Mouse (Mus musculus) activated CD4-positive, CD25-positive, alpha-beta regulatory T cell, adult 4 months (primary cell): ENCODE measurements around the gene Rufy3. TPM values are rescaled to one million over a fixed set of nuclear protein-coding genes. Genes with fewer than 3 reads are reported as not detected.

Source experiments
- ATAC-seq: one replicate; pipeline ENCODE4 v1.8.0; 2017
- polyA plus RNA-seq, 2 experiments: library from polyadenylated mRNA; unstranded; fragments of 100-300 nt; shearing (Covaris generic); gene quantifications; one replicate each; pipeline ENCODE4 v1.2.1; 2017

Rufy3 gene
- polyA plus RNA-seq, 2 experiments from 2014 or later, result 2.6 to 2.9 TPM

DNA sequence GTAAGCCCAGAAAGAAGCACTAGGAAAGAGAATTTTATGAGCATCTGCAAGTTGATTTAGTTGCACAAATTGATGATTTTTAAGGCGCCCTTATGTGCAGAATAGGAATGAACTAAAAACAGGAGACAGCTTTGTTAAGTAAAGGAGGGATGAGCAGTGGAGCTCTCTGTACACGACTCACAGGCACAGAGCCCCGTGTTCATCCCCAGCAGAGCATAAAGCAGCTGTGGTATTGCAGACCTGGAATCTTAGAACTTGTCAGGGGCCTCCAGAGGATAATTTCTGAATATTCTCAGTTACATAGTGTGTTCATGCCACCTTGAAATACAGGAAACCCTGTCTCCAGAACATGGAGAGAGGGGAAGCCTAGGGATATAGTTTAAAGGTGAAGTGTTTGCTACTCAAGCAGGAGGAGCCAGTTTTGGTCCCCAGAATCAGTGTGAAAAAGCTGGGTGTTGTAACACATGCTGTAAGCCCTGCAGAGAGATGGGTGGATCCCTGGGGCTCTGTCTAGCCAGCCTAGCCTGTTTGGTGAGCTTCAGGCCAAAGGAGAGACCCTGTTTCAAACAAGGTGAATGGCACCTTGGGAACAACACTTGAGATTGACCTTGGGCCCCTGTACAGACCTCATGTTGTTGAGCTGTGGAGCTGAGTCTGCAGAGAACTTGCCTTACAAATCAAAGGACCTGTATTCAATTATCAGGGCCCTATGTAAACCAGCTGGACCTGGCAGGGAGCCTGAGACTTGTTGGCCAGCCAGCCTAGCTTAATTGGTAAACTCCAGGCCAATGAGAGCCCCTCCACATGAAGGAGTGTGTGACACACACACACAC is 10.9 kb downstream of the Rufy3 start:
- no peak for ATAC-seq

DNA sequence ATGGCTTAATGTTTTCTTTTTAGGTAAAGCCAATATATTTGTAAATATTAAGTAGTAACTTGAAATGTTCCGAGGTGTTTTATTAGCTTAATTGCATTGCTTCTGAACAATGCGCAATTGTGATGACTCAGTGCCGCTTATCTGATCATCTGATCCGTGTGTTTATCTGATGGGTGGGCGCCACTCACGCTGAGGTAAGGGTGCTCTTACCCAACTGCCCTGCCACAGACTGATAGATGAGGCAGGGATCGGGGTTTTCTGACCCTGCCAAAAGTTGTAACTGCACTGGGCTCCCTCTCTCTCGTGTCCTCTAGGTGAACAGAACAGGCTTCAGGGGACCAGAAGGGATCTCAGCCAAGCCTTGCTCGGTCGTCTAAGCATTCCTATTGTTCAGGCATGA is 15.8 kb downstream of the Rufy3 start:
- ATAC-seq, result no peak

DNA sequence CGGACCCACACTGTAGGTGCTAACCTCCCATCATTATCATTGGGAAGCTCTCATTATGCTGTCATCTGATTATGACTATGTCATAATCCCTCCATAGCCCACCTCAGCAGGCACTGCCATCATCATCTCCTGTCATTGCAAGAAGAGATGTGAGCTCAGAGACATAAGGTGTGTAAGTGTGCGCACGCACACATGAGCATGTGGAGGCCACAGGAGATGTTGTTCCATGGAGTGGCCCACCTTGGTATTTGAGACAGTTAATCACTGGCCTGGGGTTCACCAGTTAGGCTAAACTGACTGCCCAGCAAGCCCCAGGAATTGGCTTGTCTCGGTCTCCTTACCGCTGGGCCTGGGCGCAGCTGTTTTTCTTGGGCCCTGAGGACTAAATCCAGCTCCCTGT is 16.5 kb downstream of the Rufy3 start:
- ATAC-seq, result no peak

DNA sequence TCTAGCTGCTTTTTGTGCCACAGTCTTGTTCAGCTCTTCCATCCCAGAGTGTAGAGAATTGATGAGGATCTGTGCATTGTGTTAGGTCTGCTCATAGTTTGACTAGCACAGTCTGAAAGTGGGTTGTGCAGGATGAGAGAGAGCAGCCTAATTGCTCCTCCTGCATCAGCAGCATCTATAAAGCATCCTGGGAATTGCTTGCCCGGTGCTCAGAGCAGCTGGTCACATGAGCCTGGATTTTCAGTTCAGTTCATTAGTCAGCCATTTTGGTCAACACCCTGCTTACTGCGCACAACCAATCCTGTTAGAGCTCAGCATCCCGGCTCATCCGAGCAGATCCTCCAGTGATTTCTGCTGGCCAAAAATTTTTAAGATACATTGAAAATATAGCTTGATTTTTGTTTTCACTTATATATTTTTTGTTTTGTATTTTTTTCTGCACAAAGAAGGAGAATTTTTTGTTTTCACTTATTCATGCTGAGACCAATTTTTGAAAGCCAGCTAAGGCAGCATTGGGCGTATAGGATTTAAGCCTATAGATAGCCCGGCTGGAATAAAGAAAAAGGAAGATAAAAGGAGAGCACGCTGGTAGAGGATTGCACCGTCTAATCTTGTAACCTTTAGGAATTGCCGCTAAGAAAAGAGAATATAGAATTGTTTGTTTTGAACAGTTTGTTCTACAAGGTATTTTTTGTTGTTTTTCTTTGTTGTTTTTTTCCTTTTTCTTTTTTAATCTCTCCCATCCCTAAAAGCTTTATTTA is 18.6 kb downstream of the Rufy3 start:
- ATAC-seq, result no peak

DNA sequence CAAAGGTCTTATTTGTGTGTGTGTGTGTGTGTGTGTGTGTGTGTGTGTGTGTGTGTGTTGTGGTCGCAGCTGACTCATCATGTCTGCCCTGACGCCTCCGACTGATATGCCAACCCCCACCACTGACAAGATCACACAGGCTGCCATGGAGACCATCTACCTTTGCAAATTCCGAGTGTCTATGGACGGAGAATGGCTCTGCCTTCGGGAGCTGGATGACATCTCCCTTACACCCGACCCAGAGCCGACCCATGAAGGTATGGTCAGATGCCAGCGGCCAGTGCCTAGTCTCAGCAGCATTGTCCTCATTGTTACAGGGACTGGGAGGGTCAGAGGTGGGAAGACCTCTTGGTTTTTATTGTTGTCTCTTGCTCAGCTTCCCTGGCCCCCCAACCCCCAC is 19.2 kb downstream of the Rufy3 start:
- ATAC-seq, result no peak

DNA sequence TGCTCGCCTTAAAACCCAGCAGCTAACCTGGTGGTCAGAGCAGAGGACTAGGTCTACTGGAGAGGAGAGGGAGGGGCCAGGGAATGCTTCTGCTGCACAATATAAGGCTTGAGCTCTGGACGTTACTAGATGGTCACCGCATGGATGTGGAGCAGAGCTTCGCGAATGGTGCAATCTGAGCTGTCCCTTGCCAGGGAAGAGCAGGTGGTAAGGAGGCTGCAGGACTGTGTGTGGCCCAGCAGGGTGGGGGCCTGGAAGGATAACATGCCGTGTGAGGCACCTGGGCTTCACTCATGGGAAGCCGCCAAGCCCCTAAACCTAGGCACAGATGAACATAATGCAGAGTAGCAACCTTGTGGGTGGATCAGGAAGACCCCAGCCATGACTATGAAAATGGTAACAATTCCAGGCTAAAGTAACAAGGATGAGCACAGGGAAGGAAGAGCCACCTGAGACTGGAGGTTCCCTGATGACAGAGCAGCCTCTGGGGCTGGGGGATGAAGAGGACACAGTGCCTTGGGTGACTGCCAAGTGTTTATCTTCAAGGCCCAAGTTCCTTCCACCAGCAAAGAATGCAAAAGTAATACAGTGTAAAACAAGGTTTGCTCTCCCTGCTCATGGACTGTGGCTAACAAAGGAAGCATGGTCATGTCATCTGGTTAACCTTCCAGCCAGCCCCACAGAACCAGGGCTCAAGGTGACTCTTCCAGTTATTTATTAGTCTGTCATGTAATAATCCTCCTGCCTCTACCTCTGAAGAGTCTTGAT is 21.8 kb downstream of the Rufy3 start:
- no peak for ATAC-seq

DNA sequence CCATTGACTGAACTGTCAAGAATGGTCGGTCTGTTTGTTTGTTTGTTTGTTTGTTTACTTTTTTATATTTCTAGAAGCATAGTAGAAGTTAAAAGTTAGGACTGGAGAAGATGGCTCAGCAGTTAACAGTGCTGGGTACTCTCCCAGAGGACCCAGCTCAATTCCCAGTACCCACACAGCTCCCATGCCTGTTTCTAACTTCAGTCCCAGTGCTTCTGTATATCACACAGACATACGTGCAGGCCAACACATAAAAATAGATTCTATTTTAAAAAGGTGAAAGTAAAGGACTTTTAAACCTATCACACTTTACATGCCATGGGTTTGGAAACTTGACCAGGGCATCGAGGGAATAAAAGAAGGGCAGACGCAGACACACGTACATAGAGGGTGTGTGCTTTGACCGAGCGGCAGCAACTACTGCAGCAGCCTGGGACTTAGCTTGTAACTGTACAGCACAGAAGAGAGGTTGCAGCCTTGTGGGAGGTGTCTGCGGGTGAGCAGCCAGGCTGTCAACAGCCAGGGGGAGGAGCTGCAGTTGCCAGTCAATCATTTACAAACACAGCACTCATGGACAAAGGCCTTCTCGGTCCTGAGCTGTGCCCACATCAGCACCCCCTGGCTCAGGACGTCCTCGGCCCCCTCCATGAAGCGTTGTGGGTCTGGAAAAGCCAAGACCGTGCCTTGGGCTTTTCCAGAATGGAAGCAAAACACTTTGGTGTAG is 22.5 kb downstream of the Rufy3 start:
- ATAC-seq, result no peak

DNA sequence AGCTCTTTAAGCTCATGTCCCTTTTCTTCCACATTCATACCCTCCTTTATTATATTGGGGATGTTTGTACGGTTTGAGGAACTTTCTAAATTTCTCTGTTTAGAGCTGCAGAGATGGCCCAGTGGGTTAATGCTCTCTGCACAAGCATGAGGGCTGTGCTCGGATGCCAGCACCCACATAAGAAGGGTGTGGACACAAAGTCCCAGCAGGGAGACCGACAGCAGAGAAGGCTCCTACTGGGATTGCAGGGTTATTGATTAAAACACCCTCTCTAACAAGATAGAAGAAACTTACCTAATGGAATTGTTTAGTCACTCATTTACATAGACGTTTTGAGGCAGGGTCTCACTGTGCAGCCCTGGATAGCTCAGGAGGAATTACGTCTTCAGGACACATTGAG is 23.6 kb downstream of the Rufy3 start:
- no peak for ATAC-seq

DNA sequence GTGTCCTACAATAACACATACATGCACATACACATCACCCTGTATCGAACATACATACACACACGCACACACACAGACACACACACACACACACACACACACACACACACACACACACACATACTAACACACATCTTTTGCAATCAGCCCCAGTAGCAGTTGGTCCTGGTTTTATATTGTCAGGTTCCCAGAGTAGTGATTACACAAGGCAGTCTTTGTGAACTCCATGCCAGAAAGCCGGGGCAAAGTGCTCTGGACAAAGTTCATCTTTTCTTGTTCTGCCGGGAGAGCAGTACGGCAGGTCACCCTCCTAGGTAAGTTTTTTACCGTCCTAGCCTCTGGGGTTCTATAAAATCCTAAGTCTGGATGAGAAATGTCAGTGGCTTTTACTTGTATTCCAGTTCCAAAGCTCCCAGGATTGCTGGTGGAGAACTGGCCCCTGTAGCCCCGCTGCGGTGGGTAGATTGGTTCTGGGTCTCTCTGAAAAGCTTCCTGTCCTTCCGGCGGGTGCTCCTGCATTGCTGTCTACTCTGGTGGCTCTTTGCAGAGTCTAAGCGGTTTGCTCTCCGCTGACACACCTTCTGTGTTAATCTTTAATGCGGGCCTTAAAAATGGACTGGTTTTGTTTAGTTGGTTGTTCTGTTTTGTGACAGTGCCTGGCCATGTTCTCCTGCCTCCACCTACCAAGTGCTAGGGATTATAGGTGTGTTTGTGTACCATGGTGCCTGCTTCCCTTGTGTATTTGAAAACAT is 28.8 kb downstream of the Rufy3 start:
- ATAC-seq, result no peak

DNA sequence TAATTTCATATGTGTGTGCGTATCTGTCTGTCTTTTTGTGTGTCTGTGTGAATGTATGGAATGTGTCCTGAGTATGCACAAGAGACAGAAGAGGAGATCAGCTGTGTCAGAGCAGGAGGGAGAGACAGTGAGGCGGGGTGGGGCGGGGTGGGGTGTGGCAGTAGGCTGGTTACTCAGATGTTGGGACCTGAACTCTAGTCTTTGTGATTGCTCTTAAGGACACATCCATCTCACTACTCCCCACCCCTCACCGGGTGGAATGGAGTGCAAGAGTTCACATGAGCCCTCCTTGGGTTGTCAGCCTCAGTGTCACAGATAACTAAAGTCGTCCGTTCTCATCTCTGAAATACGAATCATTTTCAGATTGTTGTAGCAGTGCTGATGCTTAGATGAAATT is 29.3 kb downstream of the Rufy3 start:
- ATAC-seq, result no peak

DNA sequence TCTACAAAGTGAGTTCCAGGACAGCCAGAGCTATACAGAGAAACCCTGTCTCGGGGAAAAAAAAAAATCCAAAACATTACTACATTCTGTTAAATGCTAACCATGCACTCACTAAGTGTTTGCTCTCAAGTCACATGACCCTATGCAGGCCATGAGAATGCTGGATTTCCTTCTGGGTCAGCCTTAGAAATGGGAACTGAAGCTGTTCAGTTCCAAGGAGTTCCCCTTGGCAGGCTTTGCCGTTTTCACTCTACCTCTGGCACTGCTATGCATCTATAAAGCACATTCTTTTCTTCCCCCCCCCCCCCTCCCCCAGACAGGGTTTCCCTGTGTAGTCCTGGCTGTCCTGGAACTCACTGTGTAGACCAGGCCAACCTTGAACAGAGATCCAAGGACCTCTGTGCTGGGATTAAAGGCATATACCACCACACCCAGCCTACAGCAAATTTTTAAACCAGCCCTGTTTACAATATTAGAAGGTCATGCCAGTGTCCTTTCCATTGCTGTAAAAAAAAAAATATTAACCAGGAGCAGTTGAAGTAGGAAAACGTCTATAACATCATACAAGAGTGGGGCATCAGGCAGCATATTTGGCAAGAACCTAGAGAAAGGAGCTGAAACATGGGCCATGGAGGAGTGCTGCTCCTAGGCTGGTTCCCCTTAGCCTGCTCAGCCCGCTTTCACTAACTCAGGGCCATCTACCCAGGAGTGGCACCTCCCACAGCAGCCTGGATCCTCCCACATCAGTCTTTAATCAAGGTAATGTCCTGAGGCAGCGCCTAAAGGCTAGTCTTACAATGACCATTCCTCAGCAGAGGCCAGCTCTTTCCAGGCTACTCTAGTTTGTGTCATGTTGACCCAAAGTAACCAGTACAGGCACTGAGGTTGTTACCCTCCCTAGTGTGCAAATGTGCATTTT is 31.0 kb downstream of the Rufy3 start:
- no peak for ATAC-seq

DNA sequence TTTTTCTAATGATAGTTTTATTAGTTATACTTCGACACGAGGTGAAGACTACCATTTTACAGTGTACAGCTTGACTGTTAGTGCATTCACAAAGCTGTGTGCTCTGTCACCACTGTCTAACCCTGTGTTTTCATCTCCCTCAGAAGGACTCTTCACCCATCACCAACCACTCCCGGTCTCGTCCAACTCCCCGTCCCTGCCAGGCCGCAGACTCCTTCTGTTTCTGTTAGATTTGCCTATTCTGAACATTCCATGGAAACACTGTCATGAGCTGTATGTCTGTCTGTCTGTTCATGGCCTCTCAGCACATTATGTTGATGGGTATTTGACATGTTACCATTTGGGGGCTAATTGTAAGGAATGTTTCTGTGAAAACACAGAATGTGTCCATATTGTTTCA is 34.1 kb downstream of the Rufy3 start:
- ATAC-seq, result no peak

DNA sequence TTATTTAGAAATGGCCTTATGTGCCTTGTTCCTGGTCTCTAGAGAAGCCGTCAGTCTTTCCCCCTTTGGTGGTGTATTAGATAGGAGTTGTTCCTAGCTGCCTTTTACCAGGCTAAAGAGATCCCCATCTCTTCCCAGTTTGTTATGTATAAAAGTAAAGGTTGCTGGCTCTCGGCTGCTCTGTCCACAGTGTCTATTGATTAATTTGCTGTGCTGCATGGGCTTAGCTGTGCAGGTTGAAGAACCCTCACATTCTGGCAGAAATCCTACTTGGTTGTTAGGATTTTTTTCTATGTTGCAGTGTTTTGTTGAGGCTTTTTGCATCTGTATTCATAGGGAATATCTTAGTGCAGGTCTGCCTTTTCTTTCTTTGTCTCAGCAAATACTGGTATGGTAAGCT is 37.2 kb downstream of the Rufy3 start:
- no peak for ATAC-seq

DNA sequence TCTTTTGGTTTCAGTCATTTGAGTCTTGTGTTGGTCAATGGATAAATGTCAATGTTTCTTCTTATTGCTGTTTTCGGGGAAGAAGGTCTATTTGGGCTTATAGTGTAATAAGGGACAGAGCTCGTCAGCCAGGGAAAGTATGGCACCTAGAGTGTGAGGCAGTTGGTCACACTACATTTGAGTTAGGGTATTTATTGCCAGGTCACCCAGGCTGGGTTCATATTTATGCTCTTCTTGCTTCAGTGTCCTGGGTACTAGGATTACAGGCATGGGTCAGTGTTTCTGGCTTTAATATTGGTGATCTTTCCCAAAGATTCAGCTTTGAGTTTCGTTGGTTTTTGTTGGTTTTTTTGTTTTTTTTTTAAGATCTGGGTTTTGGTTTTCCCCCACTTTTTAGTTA is 37.9 kb downstream of the Rufy3 start:
- no peak for ATAC-seq

DNA sequence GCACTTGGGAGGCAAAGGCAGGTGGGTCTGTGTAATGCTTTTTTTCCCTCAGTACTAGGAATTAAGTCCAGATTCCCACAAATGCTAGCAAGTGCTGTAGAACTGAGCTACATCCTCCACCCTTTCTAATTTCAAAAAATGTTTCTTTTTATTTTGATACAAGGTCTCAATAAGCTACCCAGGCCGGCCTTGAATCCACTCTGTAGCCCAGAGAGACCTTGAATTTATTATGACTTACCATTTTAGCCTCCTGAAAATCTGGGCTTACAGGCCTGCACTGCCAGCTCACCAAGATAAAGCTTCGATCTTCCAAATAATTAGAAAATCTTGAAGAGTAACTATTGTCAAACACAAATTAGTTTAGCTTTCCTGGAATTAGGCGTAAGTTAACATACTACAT is 39.2 kb downstream of the Rufy3 start:
- ATAC-seq, result no peak

DNA sequence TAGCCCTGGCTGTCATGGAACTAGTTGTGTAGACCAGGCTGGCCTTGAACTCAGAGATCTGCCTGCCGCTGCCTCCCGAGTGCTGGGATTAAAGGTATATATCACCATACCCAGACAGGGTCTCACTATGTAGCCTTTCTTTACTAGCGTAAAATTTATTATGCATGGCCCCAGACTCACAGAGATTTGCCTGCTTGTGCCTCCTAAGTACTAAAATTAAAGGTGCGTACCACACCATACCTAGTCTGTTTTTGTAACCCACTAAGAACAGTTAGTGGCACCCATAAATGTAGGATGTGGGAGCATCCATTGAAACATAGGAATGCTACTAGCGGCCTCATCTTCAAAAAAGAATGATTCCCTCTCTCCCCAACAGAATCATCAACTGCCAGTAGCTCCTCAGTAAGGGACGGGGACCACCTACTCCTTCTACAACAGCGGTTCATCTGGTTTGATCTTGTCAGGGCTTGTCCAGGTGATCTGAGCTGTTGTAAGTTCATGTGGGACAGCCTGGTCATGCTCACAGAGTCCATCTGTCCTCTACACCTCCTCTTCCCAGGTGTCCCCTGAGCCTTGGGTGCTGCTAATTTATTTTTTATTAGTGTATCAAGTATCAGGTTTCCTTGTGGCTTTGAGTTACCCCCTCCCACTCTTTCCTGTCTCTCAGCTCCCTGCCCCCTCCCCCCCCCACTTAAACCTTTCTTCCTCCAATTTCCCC is 40.0 kb downstream of the Rufy3 start:
- ATAC-seq, result no peak

DNA sequence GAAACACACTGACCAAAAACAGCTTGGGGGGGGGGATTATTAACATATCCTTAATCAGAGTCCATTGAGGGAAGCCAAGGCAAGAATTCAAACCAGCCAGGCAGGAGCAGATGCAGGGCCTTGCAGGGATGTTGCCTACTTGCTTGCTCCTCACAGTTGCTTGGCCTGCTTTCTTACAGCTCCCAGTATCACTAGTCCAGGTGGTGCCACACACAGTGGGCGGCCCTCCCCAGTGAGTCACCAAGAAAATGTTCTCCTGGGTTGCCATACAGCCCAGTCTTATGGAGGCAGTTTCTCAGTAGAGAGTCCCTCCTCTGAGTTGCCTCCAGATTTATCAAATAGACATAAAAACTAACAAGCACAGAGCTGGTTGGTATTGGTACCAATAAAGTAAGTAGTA is 49.3 kb downstream of the Rufy3 start:
- ATAC-seq, result no peak

DNA sequence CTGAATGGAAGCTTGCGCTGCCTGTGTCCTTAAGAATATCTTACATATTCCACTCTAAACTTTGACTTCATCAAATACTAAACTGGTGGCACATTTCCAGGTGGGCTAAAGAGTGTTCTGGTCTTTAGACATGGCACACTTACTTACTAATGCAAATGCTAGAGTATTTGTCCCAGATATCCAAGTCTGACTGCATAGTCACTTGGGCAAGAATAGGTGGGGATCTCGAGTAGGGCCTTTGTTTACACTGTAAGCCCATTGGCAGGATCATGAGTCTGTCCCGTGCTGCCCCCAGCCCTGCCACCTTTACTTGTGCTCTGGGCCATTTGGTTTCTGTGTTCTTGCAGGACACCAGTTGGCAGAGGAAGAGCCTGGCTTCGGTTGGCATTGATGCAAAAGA is 52.1 kb downstream of the Rufy3 start:
- no peak for ATAC-seq

DNA sequence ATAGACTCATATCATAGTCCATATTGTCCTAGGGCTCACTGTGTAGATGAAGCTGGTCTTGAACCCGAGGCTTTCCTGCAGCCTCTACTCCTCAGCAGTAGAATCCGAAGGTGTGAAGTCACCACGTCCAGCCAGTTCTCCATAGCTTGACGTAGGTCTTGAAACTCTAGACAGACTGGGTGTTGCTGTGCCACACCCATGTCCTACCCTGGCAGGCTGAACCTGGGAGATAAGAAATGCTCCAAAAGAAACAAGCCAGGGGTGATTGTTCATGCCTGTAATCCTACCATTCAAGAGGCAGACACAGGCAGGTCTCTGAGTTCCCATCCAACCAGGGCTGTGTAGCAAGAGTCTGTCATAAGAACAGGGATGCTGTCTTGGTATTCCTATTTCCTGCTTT is 62.7 kb downstream of the Rufy3 start:
- ATAC-seq, result no peak

DNA sequence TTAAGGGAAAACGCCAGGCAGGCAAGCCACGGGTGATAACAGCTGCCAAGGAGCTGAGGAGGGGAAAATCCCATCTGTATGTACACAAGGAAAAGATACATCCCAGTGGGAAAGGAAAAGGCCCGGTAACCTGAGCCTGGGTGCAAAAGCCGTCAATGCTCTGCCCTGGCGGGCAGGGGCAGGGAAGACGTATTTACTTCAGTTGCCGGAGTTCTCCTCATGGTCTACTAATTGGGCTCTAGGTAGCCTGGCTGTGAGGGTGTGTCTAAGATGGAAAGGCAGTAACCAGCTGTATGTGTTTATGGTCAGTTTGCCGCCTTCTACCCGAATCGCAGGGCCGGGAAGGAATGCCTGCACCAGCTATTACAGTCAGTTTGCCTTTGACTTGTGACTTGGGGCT is 64.3 kb downstream of the Rufy3 start:
- no peak for ATAC-seq
